Mouse (Mus musculus): ENCODE measurements around the gene Trrap.

DNA sequence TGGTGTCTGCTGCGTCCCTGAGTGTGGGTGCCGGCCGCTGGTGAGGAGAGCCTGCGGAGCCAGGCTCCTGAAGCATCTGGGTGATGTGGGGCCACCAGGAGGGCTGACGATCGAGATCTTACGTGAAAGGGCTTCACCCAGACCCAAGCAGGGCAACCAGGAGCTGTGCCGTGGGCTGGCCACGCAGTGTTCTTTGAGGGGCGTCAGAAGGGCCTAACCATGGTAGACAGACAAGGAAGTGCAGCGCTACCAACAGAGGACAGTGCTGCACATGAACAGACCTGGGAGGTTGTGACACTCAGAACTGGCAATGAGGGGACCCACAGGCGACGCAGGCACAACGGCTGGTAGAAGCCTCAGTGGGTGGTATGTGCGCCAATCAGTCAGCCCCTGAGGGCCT lies 109.5 kb downstream of the Trrap start:
- TF ChIP-seq CTCF (IDR thresholded peaks at IDR 0.05) (no peak), EP300 (IDR thresholded peaks at IDR 0.05) (no peak)
